Mouse (Mus musculus) heart, adult 2 months (tissue): ENCODE measurements around the gene Acsf2.

Experiments
- CTCF ChIP-seq: fragments of 200-600 bp; IDR thresholded peaks from 2 replicates; pipeline ENCODE4 v1.8.1; 2022; ENCODE audit warnings: antibody characterized with exemption, mild to moderate bottlenecking, moderate library complexity
- EP300 ChIP-seq: fragments of 200-500 bp; IDR thresholded peaks from 2 replicates; pipeline ENCODE4 v1.6.1; 2011; ENCODE audit warnings: low read depth, low read length, control low read depth; ENCODE audit not compliant: insufficient read depth
- POLR2A ChIP-seq: fragments of 200-500 bp; IDR thresholded peaks from 2 replicates; pipeline ENCODE4 v1.6.1; 2011; ENCODE audit warnings: mild to moderate bottlenecking, low read depth, low read length, control low read depth; ENCODE audit not compliant: insufficient read depth

DNA sequence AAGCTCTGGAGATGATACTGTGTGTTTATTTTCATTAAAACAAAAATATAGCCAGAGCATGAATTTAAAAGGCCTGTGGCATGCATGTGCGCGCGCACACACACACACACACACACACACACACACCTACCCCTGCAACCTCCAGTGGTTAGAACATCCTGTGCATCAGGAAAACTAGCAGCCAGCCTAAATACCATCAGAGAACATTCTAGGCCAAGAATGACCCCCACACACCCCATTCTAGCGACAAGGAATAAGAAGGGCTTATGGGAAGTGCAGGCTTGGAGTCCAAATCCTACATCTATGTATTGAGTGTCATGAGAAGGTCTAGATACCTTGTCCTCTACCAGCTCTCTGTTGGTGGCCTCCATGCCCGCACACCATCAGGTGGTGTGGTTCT is 38.3 kb downstream of the Acsf2 start:
- TF ChIP-seq CTCF (no peak), POLR2A (no peak), EP300 (no peak)
